Mouse (Mus musculus) CD4-positive, CD25-positive, alpha-beta regulatory T cell, adult 2 months (primary cell): ENCODE data around the gene Zfp385b.

Experiments used
- DNase-seq: peaks from one replicate; pipeline ENCODE4 v3.0.0-alpha.2; 2012; ENCODE audit warnings: low read depth, low spot score

Zfp385b gene

DNA sequence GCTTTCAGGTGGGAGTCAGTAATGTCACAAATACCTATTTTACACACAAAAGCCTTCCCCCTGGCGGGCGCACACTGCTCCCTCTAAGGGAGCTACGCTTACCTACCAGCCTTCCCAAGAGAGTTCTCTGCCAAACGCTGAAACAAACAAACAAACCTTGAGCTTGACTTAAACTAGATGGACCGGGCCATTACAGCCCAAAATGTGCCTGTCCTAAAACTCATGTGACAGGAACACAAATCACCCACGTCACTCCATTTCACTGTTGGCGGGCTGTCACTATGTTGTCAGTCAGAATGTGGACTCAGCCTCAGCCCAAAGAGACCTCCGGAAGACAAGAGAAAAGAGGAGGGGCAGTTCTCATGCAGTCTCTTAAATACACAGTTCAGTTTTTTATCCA lies 300.7 kb downstream of the Zfp385b start:
- DNase-seq = no peak

DNA sequence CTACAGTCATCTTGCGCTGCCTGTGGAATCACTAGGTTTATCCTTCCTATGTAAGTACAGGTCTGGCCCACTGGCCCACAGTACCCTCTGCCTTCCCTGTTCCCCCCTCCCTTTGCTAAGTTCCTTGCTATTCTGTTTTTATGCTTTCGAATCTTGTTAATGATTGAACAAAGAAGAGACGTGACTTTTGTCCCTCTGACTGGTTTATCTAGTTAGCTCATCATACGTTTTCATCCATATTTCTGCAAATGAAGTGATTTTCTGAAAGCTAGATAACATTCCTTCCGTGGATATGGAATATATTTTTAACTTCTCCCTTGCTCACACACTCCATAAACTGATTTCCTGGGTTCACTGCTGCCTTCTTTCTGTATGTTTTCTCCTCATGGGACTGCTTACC lies 302.8 kb downstream of the Zfp385b start:
- no peak for DNase-seq

DNA sequence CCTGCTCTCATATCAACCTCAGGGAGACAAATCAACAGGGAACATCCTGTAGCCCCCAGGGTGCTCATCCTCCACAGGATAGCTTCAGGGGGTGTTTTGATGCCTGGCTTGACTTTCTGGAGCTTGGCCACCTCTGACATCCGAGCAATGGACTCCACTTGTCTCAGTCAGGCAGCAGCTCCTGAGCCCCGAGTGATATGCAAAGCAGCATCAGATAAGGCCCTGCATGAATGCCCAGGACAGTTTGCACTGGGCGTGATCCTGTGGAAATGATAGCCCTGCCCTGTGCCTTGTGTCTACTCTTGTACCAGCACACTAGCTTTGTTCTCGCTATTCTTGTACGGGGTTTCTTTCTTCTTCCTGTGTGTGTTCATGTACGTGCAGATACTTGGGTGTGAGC lies 303.8 kb downstream of the Zfp385b start:
- no peak for DNase-seq

DNA sequence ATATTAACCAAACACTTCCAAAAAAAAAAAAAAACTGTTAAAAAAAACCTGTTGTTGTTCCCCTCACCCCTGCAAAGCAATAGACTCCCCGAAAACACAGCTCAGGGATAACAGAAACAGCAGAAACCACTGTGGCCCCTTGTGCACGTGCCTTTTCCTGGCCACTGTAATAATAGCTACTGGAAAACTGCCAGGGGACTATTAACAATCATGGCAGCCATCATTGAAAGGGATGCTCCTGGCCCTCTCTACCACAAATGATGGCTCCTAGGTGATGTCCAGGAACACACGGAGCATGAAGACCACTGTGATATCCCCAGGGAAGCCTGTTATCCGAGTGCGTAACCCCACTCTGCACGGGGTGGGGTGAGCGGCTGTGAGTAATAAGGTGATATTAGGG lies 304.4 kb downstream of the Zfp385b start:
- no peak for DNase-seq

DNA sequence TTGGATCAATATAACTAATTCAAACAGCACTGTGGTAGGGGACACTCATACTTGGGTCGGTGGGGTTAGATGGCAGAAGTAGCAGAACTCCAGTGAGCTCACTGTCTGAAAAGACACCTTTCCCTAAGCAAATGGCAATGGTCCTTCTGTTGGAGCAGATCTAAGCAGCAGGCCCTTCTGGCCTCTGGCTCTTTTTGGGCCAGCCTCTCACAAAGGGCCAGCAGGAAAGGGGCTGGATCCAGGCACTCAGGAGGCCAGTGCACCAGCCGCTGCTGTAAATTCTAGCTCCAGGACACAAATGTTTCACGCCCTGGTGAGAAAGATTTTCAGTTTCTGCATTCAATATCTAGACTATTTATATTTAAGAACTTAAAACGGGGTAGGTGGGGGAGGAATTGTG lies 305.0 kb downstream of the Zfp385b start:
- no peak for DNase-seq

DNA sequence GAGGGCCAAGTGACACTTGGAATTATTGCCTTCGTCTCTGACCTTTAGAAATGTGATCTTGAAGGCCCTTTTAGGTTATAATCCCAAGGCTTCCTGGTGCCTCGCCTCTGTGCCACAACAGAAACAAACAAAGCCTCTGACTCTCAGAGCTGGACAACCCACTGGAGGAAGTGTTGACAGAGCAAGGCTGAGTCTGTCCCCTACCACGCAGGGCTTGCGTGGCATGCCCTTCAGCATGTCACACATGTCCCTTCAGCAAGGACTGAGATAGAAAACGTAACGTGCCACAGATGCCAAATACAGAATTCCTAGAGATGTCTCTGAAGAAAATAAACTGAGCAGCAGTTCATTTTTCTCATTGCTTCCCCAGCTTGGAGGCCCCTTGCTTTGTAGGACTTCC lies 310.7 kb downstream of the Zfp385b start:
- DNase-seq = no peak

DNA sequence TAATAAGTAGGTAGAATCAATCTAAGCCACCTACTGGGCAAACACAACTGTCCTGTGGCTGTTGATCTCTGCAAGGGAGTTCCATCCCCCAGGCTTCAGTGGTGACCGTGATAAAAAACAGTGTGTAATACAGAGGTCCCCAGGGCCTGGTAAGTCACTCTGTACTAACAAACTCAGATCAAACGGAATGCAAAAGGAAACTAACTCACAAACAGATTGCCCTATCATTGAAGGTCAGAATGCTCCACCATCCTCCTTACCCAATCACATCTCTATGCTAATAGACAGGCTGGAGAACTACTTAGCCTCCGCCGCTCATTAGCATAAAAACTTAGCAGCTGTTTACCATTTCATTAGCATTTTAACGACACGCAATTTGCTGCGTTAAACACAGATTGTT lies 313.1 kb downstream of the Zfp385b start:
- DNase-seq = no peak

DNA sequence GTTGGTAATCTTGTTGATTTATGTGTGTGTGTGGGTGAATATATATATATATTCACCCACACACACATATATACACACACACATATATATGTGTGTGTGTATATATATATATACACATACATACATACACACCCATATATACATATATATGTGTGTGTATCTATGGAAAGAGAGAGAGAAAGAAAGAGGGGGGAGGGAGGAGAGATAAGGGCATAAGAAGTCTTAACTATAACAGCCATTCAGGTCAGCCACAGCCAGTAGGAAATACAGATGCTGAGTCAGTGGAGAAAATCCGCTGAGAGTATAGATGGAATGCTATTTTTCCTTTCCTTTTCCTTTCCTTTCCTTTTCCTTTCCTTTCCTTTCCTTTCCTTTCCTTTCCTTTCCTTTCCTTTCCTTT lies 313.8 kb downstream of the Zfp385b start:
- DNase-seq = no peak

DNA sequence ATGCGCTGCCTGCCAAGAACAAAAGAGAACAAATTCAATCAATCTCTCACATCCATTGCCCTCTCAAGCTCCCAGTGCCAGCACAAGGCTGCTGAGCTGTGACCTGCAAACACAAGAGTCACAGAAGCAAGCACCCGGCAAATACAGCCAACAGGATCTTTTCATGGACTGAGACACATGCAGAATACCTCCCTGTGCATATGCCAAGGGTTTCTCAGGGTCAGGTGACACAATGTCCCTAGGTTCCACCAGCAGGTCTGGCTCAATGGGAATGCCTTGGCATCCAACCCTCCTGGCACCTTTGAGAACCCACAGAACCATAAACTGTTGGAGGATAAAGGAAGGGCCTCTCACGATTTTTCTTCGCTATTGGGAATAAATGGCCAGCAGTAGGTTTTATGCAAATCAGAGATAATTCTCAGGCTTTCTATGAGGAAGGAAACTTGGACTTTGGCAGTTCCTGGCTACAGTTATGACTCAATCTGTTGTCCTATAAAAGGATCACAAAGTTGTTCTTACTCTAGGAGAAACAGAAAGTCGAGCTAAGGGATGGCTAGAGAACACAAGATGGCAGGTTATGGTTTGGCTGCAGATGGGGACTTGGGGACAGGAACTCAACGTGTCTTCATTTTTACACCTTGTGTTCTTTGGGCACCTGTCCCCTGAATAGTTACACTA lies 315.6 kb downstream of the Zfp385b start:
- no peak for DNase-seq

DNA sequence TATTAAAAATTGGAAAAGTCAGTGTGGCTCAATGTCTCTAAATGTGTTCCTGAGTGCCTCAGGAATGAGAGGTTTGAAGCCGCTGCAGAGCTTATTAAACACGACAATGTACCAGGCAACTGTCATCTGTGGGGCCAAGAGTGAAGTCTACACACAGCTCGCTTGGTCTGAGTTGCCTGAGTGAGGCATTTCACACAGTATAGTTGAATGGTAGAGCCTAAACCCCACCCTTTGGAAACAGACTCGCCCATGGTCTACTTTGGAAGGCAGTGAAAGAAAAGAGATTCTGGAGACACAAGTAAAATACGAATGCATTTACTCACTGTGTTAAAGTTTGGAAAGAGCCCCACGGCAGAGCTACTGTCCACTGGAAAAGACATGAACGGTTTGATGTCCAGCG lies 316.2 kb downstream of the Zfp385b start:
- DNase-seq = no peak

DNA sequence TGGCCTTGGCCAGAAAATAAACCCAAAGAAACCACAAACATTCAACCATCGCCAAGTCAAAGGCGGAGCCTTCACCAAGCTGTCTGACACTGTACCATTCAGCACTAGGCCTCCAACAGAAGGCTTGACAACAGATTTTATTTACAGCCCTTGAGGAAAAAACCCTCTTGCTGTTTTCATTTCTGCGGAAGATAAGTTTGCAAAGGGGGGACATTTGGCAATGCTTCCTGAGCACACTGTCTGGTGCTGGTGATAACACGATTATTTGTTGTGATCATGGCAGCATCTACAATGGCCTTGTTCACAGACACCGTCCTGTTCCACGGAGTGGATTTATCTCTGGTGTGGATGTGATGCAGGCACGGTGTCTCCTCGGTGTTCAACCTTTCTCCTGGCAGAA lies 317.0 kb downstream of the Zfp385b start:
- DNase-seq = no peak

DNA sequence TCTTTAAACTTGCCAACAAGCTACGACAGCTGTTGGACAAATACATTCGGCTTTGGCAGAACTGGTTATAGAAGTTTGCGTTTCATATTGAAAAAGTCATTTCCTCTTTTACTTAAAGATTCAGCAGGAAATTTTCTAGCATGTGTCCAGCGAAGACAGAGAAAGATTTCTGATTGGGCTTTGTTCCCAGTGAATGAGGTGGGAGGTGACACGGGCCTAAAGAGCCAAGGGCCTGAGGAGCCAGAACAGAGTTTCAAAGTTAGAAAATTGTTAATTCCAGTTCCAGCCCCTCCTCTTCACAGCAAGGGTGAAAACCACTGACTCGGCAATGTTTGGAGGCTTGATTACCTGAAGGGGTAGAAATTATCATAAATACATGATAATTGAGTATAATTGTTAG lies 319.0 kb downstream of the Zfp385b start:
- DNase-seq = no peak

DNA sequence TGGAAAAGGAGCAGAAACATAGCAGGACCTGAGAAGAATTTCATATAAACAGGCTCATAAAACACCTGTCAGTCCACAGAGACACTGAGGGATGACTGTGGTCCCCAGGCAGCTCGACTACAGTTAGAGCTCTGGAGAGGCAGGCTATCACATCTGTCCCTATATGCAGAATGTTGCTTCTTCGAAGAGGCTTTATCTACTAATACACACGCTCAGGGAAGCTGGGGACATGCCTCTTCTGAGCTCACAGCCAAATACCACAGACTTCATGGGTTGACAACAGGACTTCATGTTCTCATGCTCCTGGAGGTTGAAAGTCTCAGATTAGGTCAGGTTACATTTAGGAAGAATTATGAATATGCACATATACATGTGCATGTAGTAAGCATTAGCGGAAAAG lies 321.1 kb downstream of the Zfp385b start:
- DNase-seq = no peak

DNA sequence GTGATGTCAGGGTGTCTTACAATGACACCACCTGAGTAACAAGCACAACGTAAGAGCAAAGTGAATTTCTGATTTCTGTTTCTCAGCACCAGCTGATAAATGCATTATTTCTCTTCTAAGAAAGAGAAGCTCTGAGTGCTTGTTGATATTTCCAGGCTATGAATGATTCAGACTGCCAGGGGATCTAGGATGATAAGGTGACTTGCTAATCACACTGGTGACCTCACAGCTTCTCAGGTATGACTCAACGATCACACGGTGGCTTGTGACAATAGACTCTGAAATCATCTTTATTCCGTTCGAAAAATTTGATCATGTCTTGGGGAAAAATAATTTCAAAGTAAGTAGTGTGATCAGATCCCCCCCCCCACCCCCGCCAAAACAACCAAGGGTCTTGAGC lies 321.5 kb downstream of the Zfp385b start:
- no peak for DNase-seq

DNA sequence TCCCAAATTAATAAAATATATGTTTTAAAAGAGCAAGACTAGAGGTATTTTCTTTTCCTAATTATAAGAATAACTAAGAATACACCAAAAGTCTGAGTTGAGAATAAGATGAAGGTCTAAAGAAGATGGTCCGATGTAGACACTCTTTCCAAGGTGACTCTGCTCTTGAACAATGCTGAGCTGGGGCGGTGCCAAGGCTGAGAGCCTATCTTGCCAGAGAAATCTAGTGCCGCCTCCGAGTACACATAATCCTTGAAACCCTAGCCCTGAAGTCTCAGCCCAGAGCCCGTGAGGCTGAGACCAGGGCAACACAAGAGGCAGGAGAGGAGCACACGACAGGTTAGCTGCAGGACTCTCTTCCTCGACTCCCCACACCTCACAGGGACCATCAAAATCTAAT lies 323.4 kb downstream of the Zfp385b start:
- no peak for DNase-seq

DNA sequence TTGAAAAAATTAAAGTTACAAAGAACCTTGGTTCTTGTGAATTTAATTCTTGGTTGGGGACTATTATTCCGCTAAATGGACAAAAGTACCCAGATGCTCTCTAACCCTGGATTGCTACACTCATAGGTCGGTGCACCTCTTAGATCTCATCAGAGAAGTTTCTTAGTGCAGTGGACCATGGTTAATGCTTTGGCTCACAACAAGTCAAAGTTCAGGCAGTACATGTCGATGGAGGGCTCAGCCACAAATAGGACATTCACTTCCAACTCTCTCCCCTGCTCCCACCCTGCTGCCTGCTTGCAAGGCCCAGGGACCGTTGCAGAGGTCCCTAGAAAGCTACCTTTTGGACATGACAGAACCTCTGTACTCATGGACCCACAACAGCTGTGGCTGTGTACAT lies 324.1 kb downstream of the Zfp385b start:
- DNase-seq = no peak

DNA sequence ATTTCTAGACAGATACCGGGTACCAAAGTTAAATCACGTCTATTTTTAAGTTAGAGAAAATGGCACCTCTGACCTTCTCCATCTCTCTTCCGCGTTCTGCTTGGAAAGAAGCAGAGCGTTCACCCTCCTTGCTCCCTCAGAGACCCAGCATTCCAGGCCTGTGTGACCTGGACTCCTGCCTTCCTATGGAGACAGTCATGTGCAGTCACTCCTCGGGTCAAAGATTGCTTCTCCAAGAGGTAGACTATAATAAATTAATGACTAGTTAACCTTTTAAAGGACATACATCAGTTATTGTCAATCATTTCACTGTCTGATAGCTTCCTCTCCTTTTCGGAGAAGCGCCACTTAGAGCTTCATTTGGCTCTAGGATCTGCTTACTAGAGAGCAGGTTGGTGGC lies 325.7 kb downstream of the Zfp385b start:
- DNase-seq = no peak

DNA sequence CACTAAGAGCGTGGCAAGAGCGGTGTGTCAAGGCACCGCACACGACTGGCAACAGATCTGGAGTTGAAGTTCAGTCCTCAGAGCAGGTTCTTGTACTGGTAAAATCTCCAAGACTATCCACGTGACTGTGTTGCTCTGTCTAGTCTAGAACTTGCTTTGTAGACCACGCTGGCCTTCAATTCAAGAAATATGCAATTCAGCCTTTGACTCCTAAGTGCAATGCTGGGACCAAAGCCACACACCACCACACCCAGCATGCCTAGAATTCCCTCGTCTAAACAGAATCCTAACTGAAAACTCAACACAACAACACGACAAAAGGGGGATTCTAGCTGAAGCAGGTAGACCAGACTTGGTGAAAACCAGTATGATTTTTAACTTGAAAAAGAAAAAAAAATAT lies 332.3 kb downstream of the Zfp385b start:
- DNase-seq = no peak

DNA sequence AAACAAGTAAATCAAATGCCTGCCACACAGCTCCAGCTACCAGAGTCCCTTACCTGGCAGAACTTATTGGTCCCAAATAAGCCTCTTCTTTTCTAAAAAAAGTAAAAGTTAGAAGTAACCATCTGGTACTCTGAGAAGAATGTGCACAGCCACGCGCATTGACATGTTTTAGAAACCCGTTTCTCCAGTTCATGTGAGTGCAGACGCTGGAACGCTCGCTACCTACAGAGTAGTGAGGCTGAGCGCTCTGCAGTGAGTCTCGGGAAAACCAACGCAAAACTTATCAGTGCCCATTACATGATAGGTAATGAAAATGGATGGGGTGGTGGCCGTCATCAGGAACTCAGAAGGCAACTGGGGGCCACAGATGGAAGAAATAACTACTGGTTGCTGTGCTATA lies 338.2 kb downstream of the Zfp385b start:
- DNase-seq = no peak

DNA sequence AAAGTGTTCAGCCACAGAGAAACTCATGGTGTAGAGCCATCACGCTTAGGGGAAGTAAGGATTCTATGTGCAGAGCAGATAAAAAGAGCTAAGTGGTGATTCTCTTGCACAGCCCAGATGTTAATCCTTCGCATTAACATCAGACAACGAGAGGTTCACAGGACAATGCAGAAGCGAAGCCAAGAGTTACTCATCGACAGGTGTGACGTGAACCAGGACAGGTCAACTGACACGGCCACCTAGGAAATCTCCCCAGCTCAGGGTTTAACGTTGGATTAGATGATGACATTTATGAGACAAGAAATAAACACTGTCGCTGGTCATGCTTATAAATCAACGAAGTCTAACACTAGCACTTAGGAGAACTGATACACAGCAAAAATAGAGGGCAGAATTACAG lies 341.9 kb downstream of the Zfp385b start:
- DNase-seq = no peak

DNA sequence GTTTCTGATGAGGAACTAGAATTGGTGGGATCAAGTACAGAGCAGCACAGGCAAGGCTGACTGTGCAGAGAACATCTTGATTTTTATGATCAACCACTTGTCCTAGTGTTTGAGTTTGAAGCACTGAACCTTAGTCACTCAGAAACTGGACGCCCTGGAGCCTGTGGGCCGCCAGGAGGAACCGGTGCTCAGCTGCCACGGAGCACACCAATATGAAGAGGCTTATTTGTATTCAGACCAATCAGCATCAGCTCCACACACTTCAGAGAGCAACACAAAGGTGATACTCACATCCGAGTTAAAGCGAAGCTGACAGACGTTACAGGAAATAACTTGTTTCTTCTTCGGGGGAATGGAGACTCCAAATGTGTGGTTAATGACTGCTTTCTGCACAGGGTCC lies 343.0 kb downstream of the Zfp385b start:
- no peak for DNase-seq

DNA sequence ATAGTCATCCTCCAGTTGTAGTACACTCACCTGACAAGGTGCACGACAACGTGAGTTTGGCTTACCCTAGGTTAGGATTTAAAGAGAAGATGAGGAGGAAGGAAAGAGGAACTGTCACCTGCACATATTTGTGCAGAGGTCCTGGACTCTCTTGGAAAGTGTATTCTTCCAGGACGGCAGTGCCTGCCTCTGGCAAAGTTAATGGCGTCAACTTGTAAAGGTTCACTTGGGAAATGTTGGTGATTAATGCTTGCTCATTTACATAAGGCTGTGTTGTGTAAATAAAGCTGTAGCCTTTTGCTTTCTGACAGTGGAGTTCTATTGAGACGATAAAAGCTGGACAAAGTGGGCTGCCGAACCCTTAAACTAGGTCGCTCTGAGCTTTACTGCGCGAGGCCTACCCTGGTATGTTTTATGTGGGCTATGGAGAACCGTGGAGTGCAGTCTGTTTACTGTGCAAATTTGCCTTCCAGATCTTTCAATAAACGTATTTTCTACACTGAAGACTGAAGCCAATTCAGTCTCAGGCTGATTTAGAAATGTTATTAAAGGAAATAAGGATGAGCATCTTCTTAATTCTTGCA lies 347.1 kb downstream of the Zfp385b start:
- no peak for DNase-seq

DNA sequence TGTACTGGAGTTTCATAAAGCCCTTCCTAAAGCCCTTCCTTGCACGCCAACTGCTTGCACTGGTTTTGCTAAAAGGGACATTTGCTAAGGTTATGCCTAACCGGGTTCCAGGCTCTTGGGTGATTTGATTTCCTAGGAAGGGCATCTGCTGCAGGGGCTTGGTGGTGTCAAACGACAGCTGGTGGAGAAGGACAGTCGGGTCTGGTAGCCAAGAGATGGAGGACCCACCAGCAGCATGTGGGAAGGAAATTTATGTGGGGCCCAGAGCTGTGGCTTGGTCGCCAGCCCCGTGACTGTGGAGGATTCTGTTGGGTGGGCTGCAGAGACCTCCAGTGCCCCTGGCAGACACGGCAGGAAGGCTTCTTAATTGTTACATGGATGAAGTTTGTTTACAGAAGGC lies 348.7 kb downstream of the Zfp385b start:
- DNase-seq = no peak

DNA sequence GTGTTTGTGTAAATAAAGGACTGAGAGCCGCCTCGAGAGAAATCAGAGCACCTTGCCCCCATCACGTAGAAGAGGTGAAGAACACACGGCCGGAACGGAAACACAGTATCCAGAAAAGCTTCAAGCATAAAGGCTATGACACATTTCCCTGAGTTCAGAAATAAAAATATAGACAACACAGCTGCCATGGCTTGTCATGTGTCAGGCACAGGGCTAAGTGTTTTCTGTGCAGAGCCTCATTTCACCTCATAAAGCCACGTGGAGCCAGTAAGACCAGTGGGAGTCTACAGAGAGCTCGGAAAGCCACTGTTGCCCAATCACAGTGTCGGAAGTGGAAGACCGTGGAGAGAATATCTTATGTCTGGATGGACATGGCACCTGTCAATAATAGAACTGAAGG lies 358.0 kb downstream of the Zfp385b start:
- no peak for DNase-seq
